Mouse (Mus musculus) small intestine, adult 2 months (tissue): ENCODE results near the gene Mgat3. TPM values are rescaled to one million over a fixed set of nuclear protein-coding genes. Genes with fewer than 3 reads are reported as not detected.
A peak's percentile ranks its signal among the peaks of the same experiment; 100 is the strongest.

Experiments
- H3K27ac ChIP-seq: fragments of 200-500 bp; 2 replicates; pipeline ENCODE4 v1.5.1; 2012; ENCODE audit warnings: low read depth, low read length, control low read depth, inconsistent platforms; ENCODE audit not compliant: insufficient read depth
- H3K27me3 ChIP-seq: fragments of 200-500 bp; 2 replicates; pipeline ENCODE4 v1.6.1; 2012; ENCODE audit warnings: mild to moderate bottlenecking, moderate library complexity, low read length, inconsistent platforms; ENCODE audit not compliant: control insufficient read depth, insufficient read depth
- H3K36me3 ChIP-seq: fragments of 200-500 bp; 2 replicates; pipeline ENCODE4 v1.6.1; 2012; ENCODE audit warnings: mild to moderate bottlenecking, low read length, control low read depth, inconsistent platforms; ENCODE audit not compliant: control insufficient read depth, insufficient read depth
- H3K4me1 ChIP-seq: fragments of 200-500 bp; 2 replicates; pipeline ENCODE4 v1.6.1; 2012; ENCODE audit warnings: low read length, inconsistent platforms, mixed read lengths; ENCODE audit not compliant: control insufficient read depth, insufficient read depth, insufficient read length
- H3K4me3 ChIP-seq: fragments of 200-500 bp; 2 replicates; pipeline ENCODE4 v1.5.1; 2012; ENCODE audit warnings: low read depth, mild to moderate bottlenecking, control low read depth, inconsistent platforms, low read length, moderate library complexity
- CTCF ChIP-seq: fragments of 200-500 bp; IDR thresholded peaks from 2 replicates; pipeline ENCODE4 v1.5.1; 2012; ENCODE audit warnings: low read depth, mild to moderate bottlenecking, control low read depth, inconsistent platforms, low read length, moderate library complexity, mixed read lengths; ENCODE audit not compliant: insufficient replicate concordance, insufficient read length; ENCODE audit errors: extremely low read depth
- POLR2A ChIP-seq: fragments of 200-500 bp; IDR thresholded peaks from 2 replicates; pipeline ENCODE4 v1.6.1; 2012; ENCODE audit warnings: low read depth, mild to moderate bottlenecking, control low read depth, inconsistent platforms, low read length, moderate library complexity
- WGBS: fragments of 180-500 bp; shearing (Covaris S2); methylation state at CpG from one replicate; pipeline ENCODE4 v1.1.7; 2018; 5-methylcytosine and 5-hydroxymethylcytosine counted together
- polyA plus RNA-seq: library from polyadenylated mRNA; depleted of rRNA; stranded (reverse); fragments of >200 nt; gene quantifications from 2 replicates; pipeline ENCODE4 v1.2.3, GENCODE M21; 2012; rRNA removed

Mgat3 gene
- polyA plus RNA-seq, 1 experiment: 62.6 TPM

- H3K27me3 ChIP-seq: no peaks in the 10 kb centered on the region
- no peak overlapping the region for H3K4me3 ChIP-seq
- H3K4me1 ChIP-seq: peaks cover 13% of the 10 kb centered on the region; the same call in 1 of the 2 replicates
- peaks cover 21% of the 10 kb centered on the region for H3K36me3 ChIP-seq
- no peak overlapping the region for H3K27ac ChIP-seq
- TF ChIP-seq POLR2A: no peak
- TF ChIP-seq CTCF: no peak
- 75% methylated on average over 8 of the region's 8 CpGs for WGBS
These were observed 86.0 kb downstream of the Mgat3 start for GRCm38 (mm10) chr15:80259406-80260045.

- Histone ChIP-seq H3K36me3 (peaks cover 21% of the 10 kb centered on the region), H3K4me3 (no peak overlapping the region), H3K27ac (no peak overlapping the region), H3K27me3 (no peaks in the 10 kb centered on the region), H3K4me1 (peaks cover 12% of the 10 kb centered on the region; the same call in 1 of the 2 replicates)
- 6% methylated on average over 3 of the region's 3 CpGs for WGBS
- TF ChIP-seq CTCF: peak; percentile 92
- TF ChIP-seq POLR2A: no peak
These were observed 87.2 kb downstream of the Mgat3 start for GRCm38 (mm10) chr15:80260677-80261076.

GRCm38 (mm10) chr15:80261100-80261499 is 87.6 kb downstream of the Mgat3 start:
- no peak overlapping the region for H3K27ac ChIP-seq
- H3K27me3 ChIP-seq: no peaks in the 10 kb centered on the region
- 53% methylated on average over 7 of the region's 7 CpGs for WGBS
- peaks cover 18% of the 10 kb centered on the region for H3K36me3 ChIP-seq
- no peak overlapping the region for H3K4me3 ChIP-seq
- H3K4me1 ChIP-seq: peaks cover 12% of the 10 kb centered on the region; the same call in 1 of the 2 replicates
- no peak for TF ChIP-seq CTCF
- TF ChIP-seq POLR2A: no peak

- TF ChIP-seq POLR2A (peak; percentile 67; the same call in 1 of the 2 replicates), CTCF (peak; percentile 11; the same call in 1 of the 2 replicates)
- Histone ChIP-seq H3K27ac (peak within 1 kb of the TSS; percentile 59), H3K36me3 (no peaks in the 10 kb centered on the region), H3K4me3 (peak within 1 kb of the TSS; percentile 93), H3K27me3 (no peaks in the 10 kb centered on the region), H3K4me1 (no peaks in the 10 kb centered on the region; the same call in 1 of the 2 replicates)
- under 1% methylated on average over 66 of the region's 66 CpGs for WGBS
These were observed 90.4 kb downstream of the Mgat3 start, which contains the start of gene Rps19bp1 for GRCm38 (mm10) chr15:80263610-80264575. TSS of gene Rps19bp1 (minus strand) at chr15:80264315.

Other genes with a start within 250 kb of the Mgat3 start
- 9.9 and 32.8 TPM in 2 replicates for gene Cbx7, start 202.6 kb upstream of the Mgat3 start, polyA plus RNA-seq
- gene Pdgfb, start 158.7 kb upstream of the Mgat3 start, polyA plus RNA-seq: 5.7 and 8.0 TPM in 2 replicates
- gene Syngr1, start 82.4 kb upstream of the Mgat3 start, polyA plus RNA-seq: 13.4 and 29.1 TPM in 2 replicates
- 129 and 298 TPM in 2 replicates for gene Rpl3, start 81.9 kb upstream of the Mgat3 start, polyA plus RNA-seq
- gene Tab1, start 40.6 kb upstream of the Mgat3 start, polyA plus RNA-seq: 14.7 and 28.6 TPM in 2 replicates
- 9.4 and 16.7 TPM in 2 replicates for gene Mief1, start 60.3 kb downstream of the Mgat3 start, polyA plus RNA-seq
- gene AC140267.1, start 62.1 kb downstream of the Mgat3 start, polyA plus RNA-seq: not detected in 2 replicates
- 127 and 274 TPM in 2 replicates for gene Atf4, start 81.5 kb downstream of the Mgat3 start, polyA plus RNA-seq
- 19.1 and 19.3 TPM in 2 replicates for gene Rps19bp1, start 90.6 kb downstream of the Mgat3 start, polyA plus RNA-seq
- gene Cacna1i, start 113.5 kb downstream of the Mgat3 start, polyA plus RNA-seq: 0.46 and 0.85 TPM in 2 replicates